Mouse (Mus musculus): Measurements from ENCODE around the gene Hfe2.
"Not testable (repeated sequence)": the region's sequence is repeated elsewhere in the genome, so short reads cannot be mapped to it uniquely, and the experiment has no call there.

DNA sequence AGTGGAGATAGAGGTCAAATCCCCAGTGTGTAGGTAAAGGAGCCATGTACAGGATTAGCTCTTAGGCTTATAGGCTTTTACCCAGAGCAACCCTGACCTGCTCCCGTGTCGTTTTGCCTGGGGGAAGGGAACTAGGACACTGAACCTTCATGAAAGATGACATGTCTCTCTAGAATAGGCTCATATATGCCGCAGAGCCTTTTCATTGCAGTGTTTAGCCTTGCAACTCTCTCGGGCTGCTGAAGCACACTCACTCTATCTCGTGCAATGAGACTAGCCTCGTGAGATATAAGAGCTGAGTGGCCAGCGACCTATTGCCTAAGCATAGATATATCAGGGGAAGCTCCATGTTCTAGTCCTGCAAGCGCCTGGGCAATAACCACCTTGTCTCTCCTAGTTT is 35.3 kb upstream of the Hfe2 start:
- not testable (repeated sequence) for TF ChIP-seq CTCF, EP300 (IDR thresholded peaks at IDR 0.05; ENCODE audit: low read depth)

Measured in liver, embryonic 14.5 days (tissue).